Mouse (Mus musculus): Measurements from ENCODE around the gene Olfr722. TPM values are rescaled to one million over a fixed set of nuclear protein-coding genes. Genes with fewer than 3 reads are reported as not detected.

Olfr722 gene
- not detected in 2 replicates for polyA plus RNA-seq (2015; fragmentation: Nextera tagmentation; extraction: Ambion mirVana)

GRCm38 (mm10) chr14:49901899-49902298 is at the start of gene Olfr722:
Olfr722 (minus strand) TSS chr14:49901999.

GRCm38 (mm10) chr14:49931687-49932086 is 29.9 kb upstream of the Olfr722 start, which contains the start of gene Olfr723:
Olfr723 (minus strand) TSS chr14:49931787.

Other genes starting within 250 kb of the Olfr722 start
- gene Armh4, start 118.6 kb downstream of the Olfr722 start, polyA plus RNA-seq (2015; fragmentation: Nextera tagmentation; extraction: Ambion mirVana): 9.9 and 12.8 TPM in 2 replicates
- gene Olfr723, start 29.8 kb upstream of the Olfr722 start, polyA plus RNA-seq (2015; fragmentation: Nextera tagmentation; extraction: Ambion mirVana): not detected in 2 replicates
- not detected in 2 replicates for gene Olfr724, start 61.3 kb upstream of the Olfr722 start, polyA plus RNA-seq (2015; fragmentation: Nextera tagmentation; extraction: Ambion mirVana)
- not detected in 2 replicates for gene Olfr725, start 138.4 kb upstream of the Olfr722 start, polyA plus RNA-seq (2015; fragmentation: Nextera tagmentation; extraction: Ambion mirVana)
- not detected in 2 replicates for gene Olfr726, start 189.0 kb upstream of the Olfr722 start, polyA plus RNA-seq (2015; fragmentation: Nextera tagmentation; extraction: Ambion mirVana)
- not detected in 2 replicates for gene Olfr727, start 221.2 kb upstream of the Olfr722 start, polyA plus RNA-seq (2015; fragmentation: Nextera tagmentation; extraction: Ambion mirVana)
- gene Olfr728, start 240.7 kb upstream of the Olfr722 start, polyA plus RNA-seq (2015; fragmentation: Nextera tagmentation; extraction: Ambion mirVana): not detected in 2 replicates